Mouse (Mus musculus): ENCODE measurements around the gene Nacad.
"Not testable (repeated sequence)": the region's sequence is repeated elsewhere in the genome, so short reads cannot be mapped to it uniquely, and the experiment has no call there.

Nacad gene

DNA sequence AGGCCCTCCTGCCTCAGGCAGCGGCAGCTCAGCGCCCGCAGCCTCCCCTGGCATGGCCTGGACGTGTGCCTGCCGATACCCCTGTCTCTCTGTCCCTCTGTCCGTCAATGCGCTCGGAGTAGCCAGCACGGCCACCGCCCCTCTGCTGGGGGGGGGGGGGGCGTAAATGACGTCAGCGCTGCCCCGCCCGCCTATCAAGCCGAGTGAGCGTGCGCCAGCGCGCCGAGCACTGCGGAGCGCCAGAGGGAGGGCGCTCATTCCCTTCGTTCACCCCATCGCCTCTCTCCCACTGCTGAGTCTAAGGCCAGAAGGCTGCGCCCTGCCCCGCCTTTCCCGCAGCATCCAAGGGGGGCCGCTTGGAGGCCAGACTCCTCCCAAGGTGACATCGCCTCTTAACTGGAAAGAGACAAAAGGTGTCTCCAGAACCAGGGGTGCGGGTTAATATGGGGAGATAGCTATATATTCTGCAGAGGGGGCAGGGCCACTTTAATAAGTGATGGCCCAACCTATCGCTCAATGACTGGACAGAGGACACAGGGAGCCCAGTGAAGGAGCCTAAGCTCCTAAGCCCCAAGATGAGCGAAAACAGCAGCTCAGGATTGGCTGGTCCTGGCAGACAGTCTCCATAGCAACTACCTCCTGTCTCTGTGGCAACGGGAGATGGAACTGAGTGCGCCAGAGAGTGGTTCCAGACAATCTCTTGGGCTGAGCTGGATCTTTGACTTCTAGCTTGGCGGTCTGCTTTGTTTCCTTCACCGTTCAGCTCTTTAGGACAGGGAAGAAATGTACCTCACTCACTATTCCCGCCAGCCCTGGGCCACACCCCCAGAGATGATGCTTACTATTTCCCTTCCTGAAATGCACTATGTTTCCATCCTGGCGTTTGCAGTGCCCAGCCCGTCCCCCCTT, at the start of gene Nacad:
Gene Nacad (minus strand): TSS at position 563 of the 909 bp plus-strand sequence.
- no peak for DNase-seq (ENCODE audit: low spot score)

DNA sequence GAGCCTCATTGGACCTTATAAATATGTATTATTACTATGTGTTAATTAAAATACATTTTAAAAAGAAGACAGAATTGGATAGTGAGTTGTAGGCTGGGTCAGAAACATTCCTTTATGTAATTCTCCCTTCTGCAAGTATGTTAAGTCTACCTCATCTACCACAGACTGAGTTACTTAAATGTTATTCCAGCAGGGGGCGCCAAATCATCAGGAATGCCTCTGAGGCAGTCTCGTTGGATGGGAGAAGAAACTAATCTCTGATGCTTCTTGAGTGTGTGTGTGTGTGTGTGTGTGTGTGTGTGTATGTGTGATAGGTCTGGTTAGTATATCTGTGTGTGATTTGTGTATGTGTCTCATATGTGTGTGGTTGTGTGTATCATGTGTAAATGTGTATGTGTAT, 49.0 kb upstream of the Nacad start:
- peak; percentile 90 for DNase-seq (ENCODE audit: low spot score)

DNA sequence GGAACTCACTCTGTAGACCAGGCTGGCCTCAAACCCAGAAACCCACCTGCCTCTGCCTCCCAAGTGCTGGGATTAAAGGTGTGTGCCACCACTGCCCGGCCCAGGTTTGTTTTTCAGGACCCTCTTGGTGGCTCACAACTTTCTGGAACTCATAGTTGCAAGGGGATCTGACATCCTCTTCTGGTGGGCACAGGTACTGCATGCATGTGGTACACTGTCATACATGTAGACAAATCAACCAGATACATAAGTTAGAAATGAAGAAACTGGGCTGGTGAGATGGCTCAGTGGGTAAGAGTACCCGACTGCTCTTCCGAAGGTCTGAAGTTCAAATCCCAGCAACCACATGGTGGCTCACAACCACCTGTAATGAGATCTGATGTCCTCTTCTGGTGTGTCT, 47.1 kb upstream of the Nacad start:
- not testable (repeated sequence) for DNase-seq (ENCODE audit: low spot score)

- no peak for DNase-seq (ENCODE audit: low spot score)
Observed at GRCm38 (mm10) chr11:6650519-6650918, 44.7 kb upstream of the Nacad start.

GRCm38 (mm10) chr11:6647831-6648724, 42.2 kb upstream of the Nacad start:
- DNase-seq (ENCODE audit: low spot score) = peak; percentile 43

GRCm38 (mm10) chr11:6644566-6644965, 38.7 kb upstream of the Nacad start:
- no peak for DNase-seq (ENCODE audit: low spot score)

GRCm38 (mm10) chr11:6639072-6639471, 33.2 kb upstream of the Nacad start:
- peak; percentile 57 for DNase-seq (ENCODE audit: low spot score)

DNA sequence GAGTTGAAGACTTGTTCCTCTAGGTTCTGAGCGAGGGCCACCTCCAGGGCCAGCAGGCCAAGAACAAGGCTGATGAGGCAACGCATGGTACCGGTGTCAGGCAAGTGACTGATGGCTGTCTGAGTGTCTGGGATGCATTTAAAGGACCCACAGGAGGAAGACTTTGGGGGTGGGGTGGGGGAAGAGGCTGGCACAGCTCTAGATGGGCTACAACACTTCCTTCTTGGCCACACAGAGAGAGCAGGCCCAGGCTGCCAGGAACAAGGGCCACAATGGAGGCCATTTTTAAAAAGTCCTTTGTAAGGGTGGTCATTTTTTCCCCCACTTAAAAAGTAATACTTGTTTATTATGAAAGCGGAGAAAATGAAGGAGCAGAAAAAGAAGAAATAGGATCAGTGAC, 32.7 kb upstream of the Nacad start, which contains the start of gene Wap:
Gene Wap (minus strand): TSS at position 101 of the 400 bp plus-strand sequence.
- no peak for DNase-seq (ENCODE audit: low spot score)

GRCm38 (mm10) chr11:6636150-6636549, 30.3 kb upstream of the Nacad start:
- no peak for DNase-seq (ENCODE audit: low spot score)

GRCm38 (mm10) chr11:6629655-6630054, 23.8 kb upstream of the Nacad start:
- DNase-seq (ENCODE audit: low spot score) = peak; percentile 40

GRCm38 (mm10) chr11:6628568-6628967, 22.7 kb upstream of the Nacad start:
- peak; percentile 70 for DNase-seq (ENCODE audit: low spot score)

DNA sequence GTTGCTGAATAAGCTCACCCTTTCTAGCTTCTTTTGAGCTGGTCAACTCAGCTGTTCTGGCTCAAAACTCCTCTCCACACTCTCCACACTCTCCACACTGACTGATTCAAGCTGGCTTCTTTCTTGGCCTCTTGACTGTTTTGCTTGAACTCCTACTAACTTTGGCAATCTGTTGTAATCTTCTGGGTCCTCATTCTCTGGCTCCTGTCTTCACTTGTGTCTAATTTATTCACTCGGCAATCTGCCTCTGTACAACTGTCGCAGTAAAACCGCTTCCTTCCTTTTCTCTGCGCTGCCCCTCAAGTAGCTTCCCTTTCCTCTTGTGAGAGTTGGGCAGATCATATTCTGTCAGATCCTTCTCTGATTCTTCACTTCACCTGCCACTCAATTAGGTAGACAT, 21.9 kb upstream of the Nacad start:
- peak; percentile 36 for DNase-seq (ENCODE audit: low spot score)

DNA sequence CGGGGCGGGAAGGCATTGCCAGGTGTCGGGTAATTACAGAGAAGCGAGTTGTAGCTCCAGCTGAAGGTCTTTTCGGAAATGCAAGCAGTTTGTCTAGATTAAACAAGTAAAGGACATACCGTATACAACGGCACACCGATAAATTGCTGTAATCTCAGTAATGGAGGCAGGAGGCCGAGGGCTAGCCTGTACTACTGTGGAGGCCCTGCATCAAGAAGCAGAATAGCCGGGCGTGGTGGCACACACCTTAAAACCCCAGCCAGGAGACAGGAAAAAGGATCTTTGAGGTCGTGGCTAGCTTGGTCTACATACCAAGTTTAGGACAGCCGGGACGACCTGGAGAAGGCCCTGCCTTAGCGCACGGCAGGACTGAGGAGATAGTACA, 20.5 kb upstream of the Nacad start:
- DNase-seq (ENCODE audit: low spot score) = no peak

GRCm38 (mm10) chr11:6625478-6626387, 19.9 kb upstream of the Nacad start, which contains the start of gene Tbrg4:
Gene Tbrg4 (minus strand): TSS chr11:6626067.
- peak; percentile 95 for DNase-seq (ENCODE audit: low spot score)

DNA sequence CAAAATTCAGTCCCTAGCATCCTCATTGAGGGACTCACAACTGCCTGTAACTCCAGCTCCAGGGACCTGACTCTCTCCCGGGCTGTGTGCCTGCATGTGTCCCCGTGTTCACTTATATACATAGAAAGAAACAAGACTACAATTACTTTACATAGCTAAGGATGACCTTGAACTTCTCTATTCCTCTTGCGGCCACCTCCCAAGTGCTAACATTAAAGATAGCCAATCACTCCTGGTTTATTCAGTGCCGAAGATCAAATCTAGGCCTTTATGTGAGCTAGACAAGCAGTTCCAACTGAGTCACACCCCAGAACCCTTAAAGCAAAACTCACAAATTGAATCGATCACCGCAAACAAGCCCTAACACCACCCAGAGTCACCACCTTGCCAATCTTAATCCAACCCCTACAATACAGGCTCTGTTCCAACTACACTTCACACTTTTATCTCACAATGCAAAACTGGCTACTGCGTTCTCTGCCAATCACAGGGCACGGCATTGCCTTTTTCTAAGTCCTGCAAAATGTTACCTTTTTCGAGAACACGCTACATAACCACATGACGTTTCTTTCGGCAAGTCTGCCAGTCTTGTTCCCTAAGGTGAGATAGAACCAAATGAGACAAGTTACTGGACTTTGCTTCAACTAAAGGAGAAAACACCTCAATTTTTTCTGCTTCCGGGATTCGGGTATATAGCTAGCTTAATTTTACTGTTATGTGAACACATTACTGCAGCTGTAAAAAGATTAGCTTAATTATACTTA, 18.9 kb upstream of the Nacad start:
- no peak for DNase-seq (ENCODE audit: low spot score)

- no peak for DNase-seq (ENCODE audit: low spot score)
Observed at GRCm38 (mm10) chr11:6623704-6624103, 17.9 kb upstream of the Nacad start.

DNA sequence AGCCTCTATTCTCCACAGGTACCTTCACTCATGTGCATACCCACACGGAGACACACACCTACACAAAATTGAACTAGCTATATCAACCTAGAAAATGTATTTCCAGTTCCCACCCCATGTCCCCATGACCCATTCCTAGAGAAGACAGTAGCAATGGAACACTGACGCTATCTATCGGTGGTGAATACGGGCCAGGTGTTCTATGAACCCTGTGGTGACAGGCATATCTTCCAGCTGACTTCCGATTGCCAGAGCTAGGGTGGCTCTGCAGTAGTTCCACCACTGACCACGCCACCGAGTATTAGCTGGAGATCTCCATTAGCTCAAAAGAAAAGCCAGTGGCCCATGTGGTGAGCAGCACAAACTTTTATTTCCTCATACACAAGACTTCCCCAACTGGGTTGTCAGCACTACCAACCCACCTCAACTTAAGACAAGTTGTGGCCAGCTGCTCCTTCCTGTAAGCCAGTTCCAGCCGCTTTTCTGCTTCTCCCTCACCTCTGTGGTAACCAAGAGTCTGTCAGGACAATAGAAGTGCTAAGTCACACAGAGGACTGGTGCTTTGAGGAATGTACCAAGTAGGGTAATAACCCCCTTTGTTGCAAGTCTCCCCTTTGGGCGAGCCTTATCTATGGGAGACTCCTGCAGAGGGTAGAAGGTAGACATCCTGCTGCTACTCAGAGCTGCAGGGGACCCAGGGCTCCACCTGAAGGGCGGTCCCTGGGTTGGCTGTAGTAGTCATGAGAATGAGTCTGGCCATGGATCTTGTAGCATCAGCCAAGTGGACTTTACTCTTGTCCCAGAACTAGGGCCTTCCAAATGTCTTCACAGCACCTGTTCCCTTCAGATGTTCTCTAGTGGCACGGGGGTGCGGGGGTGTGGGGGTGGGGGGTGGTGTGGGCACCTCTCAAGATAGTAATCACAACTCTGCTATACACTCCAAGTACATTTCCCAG, 9.7 kb upstream of the Nacad start:
- no peak for DNase-seq (ENCODE audit: low spot score)

DNA sequence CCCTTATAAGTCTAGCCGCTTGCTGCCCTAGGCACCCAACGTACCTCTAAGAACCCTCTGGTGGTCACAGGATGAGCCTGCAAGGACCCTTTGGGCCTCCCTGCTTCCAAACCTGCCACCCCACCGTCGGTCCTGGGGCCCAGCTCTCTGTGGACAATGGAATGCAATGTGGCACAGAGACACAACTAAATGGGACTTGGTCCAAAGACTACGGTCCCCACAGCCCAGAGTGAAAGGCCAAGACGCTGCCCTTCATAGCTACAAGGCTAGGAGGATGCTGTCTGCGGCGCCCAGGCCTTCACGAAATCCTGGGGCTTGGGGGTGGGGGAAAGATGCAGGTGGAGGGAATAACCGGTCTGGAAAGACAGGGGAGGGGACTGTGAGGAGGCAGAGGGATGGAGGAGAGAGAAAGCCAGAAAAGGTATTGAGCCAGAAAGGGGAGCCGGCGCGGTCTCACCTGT, 802 bp downstream of the Nacad start:
- no peak for DNase-seq (ENCODE audit: low spot score)

DNA sequence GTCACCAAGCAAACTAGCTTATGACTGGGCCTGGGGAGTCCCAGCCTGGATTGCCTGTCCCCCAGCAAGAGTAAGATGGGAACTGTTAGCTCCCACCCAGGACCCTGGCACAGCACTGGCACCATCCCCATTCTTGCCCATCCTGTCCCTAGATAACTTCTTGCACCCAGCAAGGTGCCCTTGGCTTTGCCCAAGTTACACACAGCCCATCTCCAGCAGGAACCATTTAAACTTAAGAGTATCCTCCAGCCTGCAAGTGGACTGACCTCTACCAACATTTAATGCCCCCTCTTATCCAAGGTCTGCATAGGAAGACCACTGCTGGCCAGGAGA, 1.3 kb downstream of the Nacad start:
- no peak for DNase-seq (ENCODE audit: low spot score)

Measured in adipocyte (in vitro differentiated cells).